Mouse (Mus musculus) heart, postnatal 25 days (tissue): ENCODE results near the gene Plekha6. TPM values are rescaled to one million over a fixed set of nuclear protein-coding genes. Genes with fewer than 3 reads are reported as not detected.

ENCODE experiments used
- DNase-seq: peaks from one replicate; pipeline ENCODE4 v3.0.0; 2022; ENCODE audit warnings: low spot score
- intact Hi-C: fragments of 180-260 bp; cut with DNase I; formaldehyde crosslinking; loops from one replicate; pipeline ENCODE4 v1.15.1; 2025
- total RNA-seq, 2 experiments: library from RNA; stranded (reverse); gene quantifications; 2 replicates each; pipeline ENCODE4 v1.2.3; 2021

Plekha6 gene
- total RNA-seq, 2 experiments from 2014 or later = 66.5 to 77.1 TPM

GRCm38 (mm10) chr1:133135808-133136207 is 28.2 kb upstream of the Plekha6 start:
- DNase-seq = no peak
- intact Hi-C loops = no loop called here

GRCm38 (mm10) chr1:133138401-133138800 is 25.6 kb upstream of the Plekha6 start:
- intact Hi-C loops = no loop called here

GRCm38 (mm10) chr1:133146014-133147009 is 17.7 kb upstream of the Plekha6 start:
- no peak for DNase-seq
- intact Hi-C loops = loop anchor here (2.0 to 10.0 kb wide), 3 partner anchors 30 to 468 kb away; partner anchors contain the start of gene Snrpe

More at GRCm38 (mm10) chr1:133138401-133138800, 25.6 kb upstream of the Plekha6 start:
- DNase-seq = no peak

GRCm38 (mm10) chr1:133147324-133147723 is 16.7 kb upstream of the Plekha6 start:
- intact Hi-C loops = loop anchor here (2.0 to 10.0 kb wide), 3 partner anchors 29 to 467 kb away; partner anchors contain the start of gene Snrpe

GRCm38 (mm10) chr1:133148122-133148521 is 15.9 kb upstream of the Plekha6 start:
- DNase-seq = no peak
- intact Hi-C loops = loop anchor here (10.0 kb wide), 1 partner anchor 467 kb away; the partner anchor contains the start of gene Snrpe

More at GRCm38 (mm10) chr1:133147324-133147723, 16.7 kb upstream of the Plekha6 start:
- DNase-seq = no peak

GRCm38 (mm10) chr1:133150556-133150955 is 13.5 kb upstream of the Plekha6 start:
- DNase-seq = no peak
- intact Hi-C loops = no loop called here

- DNase-seq = no peak
- intact Hi-C loops = no loop called here
Measured at GRCm38 (mm10) chr1:133152213-133152612, 11.8 kb upstream of the Plekha6 start.

GRCm38 (mm10) chr1:133155270-133155669 is 8.7 kb upstream of the Plekha6 start:
- no peak for DNase-seq
- intact Hi-C loops = no loop called here

- DNase-seq = no peak
- intact Hi-C loops = no loop called here
Measured at GRCm38 (mm10) chr1:133159128-133159564, 4.9 kb upstream of the Plekha6 start.

GRCm38 (mm10) chr1:133161559-133161958 is 2.5 kb upstream of the Plekha6 start:
- intact Hi-C loops = no loop called here
- no peak for DNase-seq

- intact Hi-C loops = no loop called here
- DNase-seq = no peak
Measured at GRCm38 (mm10) chr1:133162046-133162445, 2.0 kb upstream of the Plekha6 start.

GRCm38 (mm10) chr1:133162981-133163380 is 1.0 kb upstream of the Plekha6 start:
- intact Hi-C loops = no loop called here
- DNase-seq = no peak

GRCm38 (mm10) chr1:133164591-133165011 is 591 bp downstream of the Plekha6 start:
- no peak for DNase-seq
- intact Hi-C loops = no loop called here

GRCm38 (mm10) chr1:133165111-133165510 is 1.1 kb downstream of the Plekha6 start:
- DNase-seq = no peak
- intact Hi-C loops = no loop called here

- DNase-seq = no peak
- intact Hi-C loops = no loop called here
Measured at GRCm38 (mm10) chr1:133168318-133169060, 4.5 kb downstream of the Plekha6 start.

- DNase-seq = no peak
- intact Hi-C loops = loop anchor here (5.0 kb wide), 1 partner anchor 182 kb away; the partner anchor contains the start of gene Ren1
Measured at GRCm38 (mm10) chr1:133170196-133170595, 6.2 kb downstream of the Plekha6 start.

GRCm38 (mm10) chr1:133171357-133171756 is 7.3 kb downstream of the Plekha6 start:
- no peak for DNase-seq
- intact Hi-C loops = loop anchor here (5.0 kb wide), 1 partner anchor 181 kb away; the partner anchor contains the start of gene Ren1

GRCm38 (mm10) chr1:133175150-133175549 is 11.1 kb downstream of the Plekha6 start:
- intact Hi-C loops = no loop called here
- DNase-seq = no peak

GRCm38 (mm10) chr1:133177480-133178172 is 13.6 kb downstream of the Plekha6 start:
- intact Hi-C loops = loop anchor here (1.0 to 2.0 kb wide), 3 partner anchors 31 to 433 kb away; partner anchors contain the start of gene Snrpe
- DNase-seq = no peak
